Comparison of ENCODE assay signal across 20 mouse cellular contexts in genomic region chr2:134912616-134913015, GRCm38 (mm10).
DNase-seq lines count a peak whose midpoint lies in the region; ATAC-seq and TF ChIP-seq lines count a peak whose summit lies in the region.
"Had no signal": no experiment of that assay in that cellular context is flagged by ENCODE, and none has a peak within 500 bp of the region (broad histone marks: within the 10 kb centered on the region; RNA-seq: fewer than 3 reads in every experiment).

No protein-coding gene starts in this region.

- H3K27ac ChIP-seq in hindbrain, embryonic 16.5 days (ENCODE audit: low read depth, low read length): no peak overlapping the region
- no peak overlapping the region for H3K27ac ChIP-seq in hindbrain, postnatal 0 days
- H3K27ac ChIP-seq in neural tube, embryonic 14.5 days (ENCODE audit: low read depth, low read length): peak overlapping the region; percentile 39; the same call in 1 of the 2 replicates
- H3K27ac ChIP-seq: embryonic facial prominence, embryonic 12.5 days; heart, embryonic 13.5 days; hindbrain, embryonic 12.5 days; limb, embryonic 13.5 days; macrophage; midbrain, embryonic 13.5 days had no signal

- peak; percentile 37 for DNase-seq in cerebellum, adult 9-10 months
- no peak for DNase-seq in hindbrain, postnatal 0 days (ENCODE audit: low spot score)
- peak; percentile 87 for DNase-seq in adrenal gland, adult 2 months
- no peak for DNase-seq in testis, postnatal 10 days (ENCODE audit: low spot score)
- DNase-seq: gastrocnemius, postnatal 36 days; kidney, adult 11 months; kidney, postnatal 25 days; layer of hippocampus, postnatal 36 days; liver, postnatal 0 days; thymus, adult 18-20 months had no signal

- H3K9me3 ChIP-seq in hindbrain, embryonic 16.5 days (ENCODE audit: control insufficient read depth, low read length): no peaks in the 10 kb centered on the region
- no peaks in the 10 kb centered on the region for H3K9me3 ChIP-seq in hindbrain, postnatal 0 days (ENCODE audit: low read length)
- H3K9me3 ChIP-seq in neural tube, embryonic 14.5 days (ENCODE audit: control insufficient read depth, low read length): no peaks in the 10 kb centered on the region
- H3K9me3 ChIP-seq: embryonic facial prominence, embryonic 12.5 days; heart, embryonic 13.5 days; hindbrain, embryonic 12.5 days; limb, embryonic 13.5 days; midbrain, embryonic 13.5 days had no signal

- peaks cover 10% of the 10 kb centered on the region; the same call in 1 of the 2 replicates for H3K4me1 ChIP-seq in hindbrain, embryonic 16.5 days (ENCODE audit: control insufficient read depth, insufficient read depth, low read depth, low read length)
- H3K4me1 ChIP-seq in hindbrain, postnatal 0 days (ENCODE audit: insufficient read depth, low read length): no peaks in the 10 kb centered on the region
- H3K4me1 ChIP-seq in neural tube, embryonic 14.5 days (ENCODE audit: control insufficient read depth, insufficient read depth, low read length): peaks cover 20% of the 10 kb centered on the region
- H3K4me1 ChIP-seq: embryonic facial prominence, embryonic 12.5 days had no signal

- no peaks in the 10 kb centered on the region for H3K36me3 ChIP-seq in hindbrain, embryonic 16.5 days (ENCODE audit: control insufficient read depth, insufficient read depth, low read length)
- H3K36me3 ChIP-seq in hindbrain, postnatal 0 days (ENCODE audit: insufficient read depth, low read length): no peaks in the 10 kb centered on the region
- no peaks in the 10 kb centered on the region for H3K36me3 ChIP-seq in neural tube, embryonic 14.5 days (ENCODE audit: control insufficient read depth, insufficient read depth, low read length)
- H3K36me3 ChIP-seq: embryonic facial prominence, embryonic 12.5 days; heart, embryonic 13.5 days; hindbrain, embryonic 12.5 days; limb, embryonic 13.5 days; midbrain, embryonic 13.5 days had no signal

- no peak overlapping the region for H3K9ac ChIP-seq in hindbrain, embryonic 16.5 days (ENCODE audit: low read depth, low read length)
- no peak overlapping the region for H3K9ac ChIP-seq in hindbrain, postnatal 0 days (replicated peaks; ENCODE audit: low read length)
- H3K9ac ChIP-seq in neural tube, embryonic 14.5 days (replicated peaks; ENCODE audit: low read depth, low read length): no peak overlapping the region
- H3K9ac ChIP-seq: embryonic facial prominence, embryonic 12.5 days; heart, embryonic 13.5 days; hindbrain, embryonic 12.5 days; limb, embryonic 13.5 days; liver, postnatal 0 days; midbrain, embryonic 13.5 days had no signal

- H3K27me3 ChIP-seq in hindbrain, embryonic 16.5 days (replicated peaks; ENCODE audit: control insufficient read depth, insufficient read depth, low read length): no peaks in the 10 kb centered on the region
- no peaks in the 10 kb centered on the region for H3K27me3 ChIP-seq in hindbrain, postnatal 0 days (ENCODE audit: insufficient read depth, low read length)
- no peaks in the 10 kb centered on the region for H3K27me3 ChIP-seq in neural tube, embryonic 14.5 days (ENCODE audit: control insufficient read depth, insufficient read depth, low read length)
- H3K27me3 ChIP-seq: embryonic facial prominence, embryonic 12.5 days; heart, embryonic 13.5 days; hindbrain, embryonic 12.5 days; limb, embryonic 13.5 days; midbrain, embryonic 13.5 days had no signal

- no peak for TF ChIP-seq CTCF in hindbrain, postnatal 0 days (IDR thresholded peaks at IDR 0.05; ENCODE audit: low read depth)

- H3K4me2 ChIP-seq in hindbrain, embryonic 16.5 days (ENCODE audit: low read length): no peak overlapping the region
- H3K4me2 ChIP-seq in hindbrain, postnatal 0 days (ENCODE audit: low read depth, low read length): no peak overlapping the region
- no peak overlapping the region for H3K4me2 ChIP-seq in neural tube, embryonic 14.5 days (ENCODE audit: low read depth, low read length)
- H3K4me2 ChIP-seq: embryonic facial prominence, embryonic 12.5 days; heart, embryonic 13.5 days; hindbrain, embryonic 12.5 days; limb, embryonic 13.5 days; midbrain, embryonic 13.5 days had no signal

- WGBS in hindbrain, embryonic 16.5 days: 66% methylated on average over 2 of the region's 2 CpGs
- WGBS in hindbrain, postnatal 0 days: 80% methylated on average over 2 of the region's 2 CpGs
- WGBS in neural tube, embryonic 14.5 days: 72% methylated on average over 2 of the region's 2 CpGs

- no peak for ATAC-seq in cerebellum, adult (ENCODE audit: insufficient number of reproducible peaks, low FRiP score, low TSS enrichment)
- ATAC-seq in hindbrain, embryonic 16.5 days: 0 out of 2 replicates have a peak, but pooled peaks have one; percentile 13
- ATAC-seq in hindbrain, postnatal 0 days: no peak
- ATAC-seq in neural tube, embryonic 14.5 days (ENCODE audit: low read depth): no peak
- no peak for ATAC-seq in activated CD4-positive, CD25-positive, alpha-beta regulatory T cell, adult 4 months
- ATAC-seq: liver, postnatal 0 days; midbrain, embryonic 13.5 days had no signal

- H3K4me3 ChIP-seq in hindbrain, embryonic 16.5 days (ENCODE audit: low read length): no peak overlapping the region
- no peak overlapping the region for H3K4me3 ChIP-seq in hindbrain, postnatal 0 days (ENCODE audit: low read length)
- no peak overlapping the region for H3K4me3 ChIP-seq in neural tube, embryonic 14.5 days (ENCODE audit: low read depth, low read length)
- H3K4me3 ChIP-seq: embryonic facial prominence, embryonic 12.5 days; heart, embryonic 13.5 days; hindbrain, embryonic 12.5 days; limb, embryonic 13.5 days; midbrain, embryonic 13.5 days had no signal

Comparison
In these comparisons a context has a peak if more than half of its experiments do, and no peak if none do; other contexts are left out.
1. DNase-seq: peak in cerebellum, adult 9-10 months (single experiment) and adrenal gland, adult 2 months (single experiment); none in hindbrain, postnatal 0 days (single experiment) and testis, postnatal 10 days (single experiment).